ENCODE assay signal across 9 mouse cellular contexts in genomic region chr11:33176525-33177245, GRCm38 (mm10). TPM values are rescaled to one million over a fixed set of nuclear protein-coding genes. Genes with fewer than 3 reads are reported as not detected.
DNase-seq lines count a peak whose midpoint lies in the region; ATAC-seq lines count a peak whose summit lies in the region.
"Had no signal": no experiment of that assay in that cellular context is flagged by ENCODE, and none has a peak within 500 bp of the region (broad histone marks: within the 10 kb centered on the region; RNA-seq: fewer than 3 reads in every experiment).

No protein-coding gene starts in this region.

- 32% methylated on average over 20 of the region's 20 CpGs for WGBS in forebrain, embryonic 13.5 days
- 33% methylated on average over 20 of the region's 20 CpGs for whole genome bisulfite sequencing in midbrain, embryonic 13.5 days

- H3K36me3 ChIP-seq in forebrain, embryonic 13.5 days (ENCODE audit: poor library complexity, severe bottlenecking), result no peaks in the 10 kb centered on the region
- H3K36me3 ChIP-seq in midbrain, embryonic 13.5 days, result no peaks in the 10 kb centered on the region
- H3K36me3 ChIP-seq: lung, embryonic 15.5 days had no signal

- no peak overlapping the region for H3K4me2 ChIP-seq in forebrain, embryonic 13.5 days
- no peak overlapping the region for H3K4me2 ChIP-seq in midbrain, embryonic 13.5 days (replicated peaks)
- H3K4me2 ChIP-seq: lung, embryonic 15.5 days had no signal

- peaks cover 52% of the 10 kb centered on the region for H3K27me3 ChIP-seq in forebrain, embryonic 13.5 days
- H3K27me3 ChIP-seq in midbrain, embryonic 13.5 days, result peaks cover 49% of the 10 kb centered on the region

- no peak overlapping the region for H3K9ac ChIP-seq in forebrain, embryonic 13.5 days
- no peak overlapping the region for H3K9ac ChIP-seq in midbrain, embryonic 13.5 days (replicated peaks)
- H3K9ac ChIP-seq: lung, embryonic 15.5 days had no signal

- no peaks in the 10 kb centered on the region for H3K9me3 ChIP-seq in forebrain, embryonic 13.5 days (replicated peaks)
- H3K9me3 ChIP-seq in midbrain, embryonic 13.5 days, result no peaks in the 10 kb centered on the region
- H3K9me3 ChIP-seq: lung, embryonic 15.5 days had no signal

- peak; percentile 32 to 80 for DNase-seq in adrenal gland, adult (ENCODE audit: inconsistent age in 2 of 2, low spot score in 1 of 2)
- no peak for DNase-seq in adrenal gland, postnatal 4 days (ENCODE audit: low spot score in 2 of 2)
- peak; percentile 37 for DNase-seq in urinary bladder, postnatal 14 days (ENCODE audit: low spot score)
- DNase-seq in urinary bladder, postnatal 4 days (ENCODE audit: low spot score in 2 of 2), result no peak
- DNase-seq in layer of hippocampus, postnatal 10 days (ENCODE audit: low spot score in 2 of 2), result peak; percentile 44 to 67
- no peak for DNase-seq in ovary, adult 18-20 months (ENCODE audit: low spot score)

- ATAC-seq in forebrain, embryonic 13.5 days, result peak; percentile 83
- peak; percentile 78 for ATAC-seq in midbrain, embryonic 13.5 days

- peaks cover 9% of the 10 kb centered on the region for H3K4me1 ChIP-seq in forebrain, embryonic 13.5 days
- peaks cover 11% of the 10 kb centered on the region for H3K4me1 ChIP-seq in midbrain, embryonic 13.5 days (replicated peaks)

- no peak overlapping the region for H3K27ac ChIP-seq in forebrain, embryonic 13.5 days
- no peak overlapping the region for H3K27ac ChIP-seq in midbrain, embryonic 13.5 days
- H3K27ac ChIP-seq: lung, embryonic 15.5 days had no signal

- no peak overlapping the region for H3K4me3 ChIP-seq in forebrain, embryonic 13.5 days
- H3K4me3 ChIP-seq in midbrain, embryonic 13.5 days (replicated peaks), result no peak overlapping the region
- H3K4me3 ChIP-seq: lung, embryonic 15.5 days had no signal

RNA-seq across cellular contexts. Expression of gene Npm1, which starts 13.7 kb away (rescaled TPM):
- 100 to 1,000 TPM; 458 to 497 TPM for total RNA-seq in adrenal gland, postnatal 4 days (2021)
- 786 and 829 TPM in 2 replicates for polyA plus RNA-seq in forebrain, embryonic 13.5 days (2015; fragmentation: Nextera tagmentation; extraction: Ambion mirVana)
- total RNA-seq in layer of hippocampus, postnatal 10 days (2021), result 100 to 1,000 TPM; 225 to 246 TPM
- polyA plus RNA-seq in midbrain, embryonic 13.5 days (2015; fragmentation: Nextera tagmentation; extraction: Ambion mirVana), result 592 and 605 TPM in 2 replicates

RNA-seq across cellular contexts. Expression of gene Tlx3, which starts 26.7 kb away (rescaled TPM):
- under 1 TPM; 0.93 to 0.95 TPM for total RNA-seq in adrenal gland, postnatal 4 days (2021)
- 0.15 TPM in 1 of 2 replicates, not detected in the other for polyA plus RNA-seq in forebrain, embryonic 13.5 days (2015; fragmentation: Nextera tagmentation; extraction: Ambion mirVana)
- not detected for total RNA-seq in layer of hippocampus, postnatal 10 days (2021)
- 1.3 and 1.8 TPM in 2 replicates for polyA plus RNA-seq in midbrain, embryonic 13.5 days (2015; fragmentation: Nextera tagmentation; extraction: Ambion mirVana)

RNA-seq across cellular contexts. Expression of gene Fgf18, which starts 29.5 kb away (rescaled TPM):
- total RNA-seq in adrenal gland, postnatal 4 days (2021), result 1 to 10 TPM; 2.7 to 2.9 TPM
- 1.6 and 2.9 TPM in 2 replicates for polyA plus RNA-seq in forebrain, embryonic 13.5 days (2015; fragmentation: Nextera tagmentation; extraction: Ambion mirVana)
- total RNA-seq in layer of hippocampus, postnatal 10 days (2021), result 1 to 10 TPM; 8.1 to 8.9 TPM
- 3.5 and 3.6 TPM in 2 replicates for polyA plus RNA-seq in midbrain, embryonic 13.5 days (2015; fragmentation: Nextera tagmentation; extraction: Ambion mirVana)

Comparison
In these comparisons a context has a peak if more than half of its experiments do, and no peak if none do; other contexts are left out.
1. DNase-seq: peak in adrenal gland, adult (2 of 2), urinary bladder, postnatal 14 days (single experiment) and layer of hippocampus, postnatal 10 days (2 of 2); none in adrenal gland, postnatal 4 days (0 of 2), urinary bladder, postnatal 4 days (0 of 2) and ovary, adult 18-20 months (single experiment).